Mouse (Mus musculus) cortical plate, adult 2 months (tissue): ENCODE results near the gene Lck. TPM values are rescaled to one million over a fixed set of nuclear protein-coding genes. Genes with fewer than 3 reads are reported as not detected.

Source experiments
- H3K27ac ChIP-seq: fragments of 200-500 bp; 2 replicates; pipeline ENCODE4 v1.5.1; 2012; ENCODE audit warnings: low read length, control low read depth, inconsistent platforms; ENCODE audit not compliant: insufficient read depth
- H3K4me1 ChIP-seq: fragments of 200-500 bp; 2 replicates; pipeline ENCODE4 v1.6.1; 2011; ENCODE audit warnings: low read length; ENCODE audit not compliant: control insufficient read depth, insufficient read depth
- H3K4me3 ChIP-seq: fragments of 200-500 bp; 2 replicates; pipeline ENCODE4 v1.5.1; 2011; ENCODE audit warnings: mild to moderate bottlenecking, low read length, control low read depth; ENCODE audit not compliant: insufficient read depth
- CTCF ChIP-seq: fragments of 200-500 bp; IDR thresholded peaks from 2 replicates; pipeline ENCODE4 v1.5.1; 2011; ENCODE audit warnings: mild to moderate bottlenecking, control low read depth, low read length; ENCODE audit not compliant: insufficient read depth; ENCODE audit errors: extremely low read depth
- POLR2A ChIP-seq: fragments of 200-500 bp; IDR thresholded peaks from 2 replicates; pipeline ENCODE4 v1.6.1; 2011; ENCODE audit warnings: mild to moderate bottlenecking, low read length, control low read depth; ENCODE audit not compliant: insufficient read depth; ENCODE audit errors: extremely low read depth
- polyA plus RNA-seq: library from polyadenylated mRNA; depleted of rRNA; stranded (reverse); fragments of >200 nt; gene quantifications from 2 replicates; pipeline ENCODE4 v1.2.3, GENCODE M21; 2012; rRNA removed

Gene Lck
- 2.3 and 3.3 TPM in 2 replicates for polyA plus RNA-seq

DNA sequence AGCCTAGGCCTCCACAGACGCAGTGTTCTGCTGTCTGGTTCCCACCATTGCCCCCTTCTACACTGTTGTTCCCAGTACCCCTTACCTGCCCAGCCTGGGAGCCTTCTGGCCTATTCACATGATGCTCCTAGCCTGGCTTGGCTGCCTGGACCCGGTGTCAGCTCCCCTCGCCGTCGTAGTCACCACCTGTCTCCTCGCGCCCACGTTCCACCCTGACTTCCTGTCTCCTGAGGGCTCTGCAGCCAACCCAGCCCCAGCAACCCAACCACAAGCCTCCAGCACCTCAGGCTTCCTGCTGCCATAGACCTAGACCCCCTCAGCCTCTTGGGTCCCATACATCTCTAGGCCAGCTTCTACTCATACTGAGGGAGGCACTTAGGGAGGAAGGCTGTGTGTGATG is at the start of gene Lck:
Gene Lck (minus strand): TSS at position 212 of the 400 bp plus-strand sequence.
- no peaks in the 10 kb centered on the region for H3K4me1 ChIP-seq
- no peak for TF ChIP-seq POLR2A
- no peak for TF ChIP-seq CTCF
- H3K27ac ChIP-seq = no peak within 1 kb of the TSS
- no peak within 1 kb of the TSS for H3K4me3 ChIP-seq

- Histone ChIP-seq H3K4me1 (peaks cover 14% of the 10 kb centered on the region), H3K4me3 (peak overlapping the region; percentile 69), H3K27ac (peak overlapping the region; percentile 65)
- TF ChIP-seq CTCF = no peak
- no peak for TF ChIP-seq POLR2A
These were observed 49.5 kb upstream of the Lck start for GRCm38 (mm10) chr4:129622803-129623535.

DNA sequence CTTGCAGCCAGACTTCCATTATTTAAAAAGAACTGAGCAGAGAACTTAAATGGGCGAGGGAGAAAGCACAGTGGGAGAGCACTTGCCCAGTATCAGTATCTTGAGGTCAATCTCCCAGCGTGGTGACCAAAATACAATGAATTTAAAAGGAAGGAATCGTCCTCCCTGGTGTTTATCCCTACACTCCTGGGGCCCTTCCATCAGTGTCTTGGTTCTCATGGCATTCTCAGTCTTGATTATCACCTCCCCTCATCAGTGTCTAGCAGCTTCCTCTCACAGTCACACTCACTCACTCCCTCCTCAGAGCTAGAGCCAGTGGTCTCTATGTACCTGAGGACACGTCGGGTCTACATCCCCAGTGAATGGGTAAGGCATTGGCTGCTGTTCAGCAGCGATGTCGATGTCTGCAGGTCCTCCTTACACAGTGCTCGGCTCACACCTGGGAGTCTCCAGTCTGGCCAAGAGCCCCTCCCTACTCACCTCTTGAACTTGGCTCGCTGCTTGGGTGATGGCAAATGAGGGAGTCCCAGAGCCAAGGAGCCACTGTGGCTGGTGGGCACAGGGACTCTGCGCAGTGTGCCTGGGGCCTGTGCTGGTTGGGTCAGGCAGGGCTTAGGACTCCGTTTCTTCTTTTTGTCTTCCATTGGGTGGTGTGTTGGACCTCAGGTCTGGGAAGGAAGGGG is 48.8 kb upstream of the Lck start:
- H3K4me1 ChIP-seq = peaks cover 14% of the 10 kb centered on the region
- peak overlapping the region; percentile 65 for H3K27ac ChIP-seq
- no peak for TF ChIP-seq POLR2A
- TF ChIP-seq CTCF = no peak
- H3K4me3 ChIP-seq = peak overlapping the region; percentile 69

GRCm38 (mm10) chr4:129621283-129621841 is 47.9 kb upstream of the Lck start:
- no peak for TF ChIP-seq CTCF
- no peak for TF ChIP-seq POLR2A
- H3K27ac ChIP-seq = peak overlapping the region; percentile 17; the same call in 1 of the 2 replicates
- peaks cover 14% of the 10 kb centered on the region for H3K4me1 ChIP-seq
- peak overlapping the region; percentile 15 for H3K4me3 ChIP-seq

- TF ChIP-seq POLR2A (no peak), CTCF (no peak)
- Histone ChIP-seq H3K27ac (peak overlapping the region; percentile 16; the same call in 1 of the 2 replicates), H3K4me3 (peak overlapping the region; percentile 15), H3K4me1 (peaks cover 14% of the 10 kb centered on the region)
These were observed 47.2 kb upstream of the Lck start for GRCm38 (mm10) chr4:129620419-129621282.

- Histone ChIP-seq H3K4me3 (peak within 1 kb of the TSS; percentile 62), H3K4me1 (peaks cover 8% of the 10 kb centered on the region), H3K27ac (peak within 1 kb of the TSS; percentile 76)
- TF ChIP-seq POLR2A = peak; percentile 99
- no peak for TF ChIP-seq CTCF
These were observed 45.6 kb upstream of the Lck start, which contains the start of gene Iqcc for GRCm38 (mm10) chr4:129618786-129619691. TSS of gene Iqcc (minus strand) at chr4:129619099.

DNA sequence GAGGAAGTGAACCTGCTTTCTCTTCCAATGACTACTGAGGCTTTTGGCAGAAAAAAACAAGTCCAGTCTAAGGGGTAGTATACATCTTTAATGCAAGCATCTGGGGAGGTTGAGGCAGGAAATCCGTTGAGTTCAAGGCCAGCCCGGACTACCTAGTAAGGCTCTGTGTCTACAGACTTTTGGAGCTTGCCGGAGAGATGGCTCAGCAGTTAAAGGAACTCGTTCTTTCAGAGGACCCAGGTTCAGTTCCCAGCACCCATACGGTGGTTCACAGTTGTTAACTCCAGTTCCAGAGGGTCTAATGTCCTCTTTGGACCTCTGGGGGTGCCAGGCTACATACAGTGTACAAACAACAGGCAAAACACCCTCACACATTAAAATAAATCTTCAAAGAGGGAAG is 44.6 kb upstream of the Lck start:
- peak overlapping the region; percentile 62 for H3K4me3 ChIP-seq
- H3K27ac ChIP-seq = 0 out of 2 replicates have a peak overlapping the region, but pooled peaks have one; percentile 76
- TF ChIP-seq CTCF = no peak
- no peak for TF ChIP-seq POLR2A
- H3K4me1 ChIP-seq = peaks cover 8% of the 10 kb centered on the region

DNA sequence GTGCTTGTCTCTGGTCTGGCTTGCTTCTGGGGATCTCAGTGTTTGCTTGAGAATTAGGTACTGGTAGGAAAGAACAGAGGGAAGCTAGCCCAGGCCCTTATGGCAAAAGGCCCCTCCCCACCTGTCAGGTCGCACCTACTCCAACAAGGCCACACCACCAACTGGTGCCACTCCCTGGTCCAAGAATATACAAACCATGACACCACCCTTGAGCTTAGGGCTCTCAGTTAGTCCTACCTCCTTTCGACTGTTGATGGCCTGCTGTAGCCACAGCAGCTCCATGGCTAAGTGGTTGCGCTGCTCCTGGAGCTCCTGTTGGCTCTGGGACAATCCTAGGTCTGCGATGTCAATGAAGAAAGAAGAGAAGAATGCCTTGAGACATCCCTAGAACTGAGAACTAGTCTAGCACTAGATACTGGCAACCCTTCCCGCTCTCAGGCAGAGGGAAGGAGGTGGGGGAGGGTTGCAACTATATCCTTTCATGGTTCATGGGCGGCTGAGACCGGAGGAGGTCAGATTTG is 43.7 kb upstream of the Lck start:
- TF ChIP-seq CTCF (no peak), POLR2A (no peak)
- no peak overlapping the region for H3K4me3 ChIP-seq
- peaks cover 4% of the 10 kb centered on the region for H3K4me1 ChIP-seq
- H3K27ac ChIP-seq = no peak overlapping the region
